In the genomic region with DNA sequence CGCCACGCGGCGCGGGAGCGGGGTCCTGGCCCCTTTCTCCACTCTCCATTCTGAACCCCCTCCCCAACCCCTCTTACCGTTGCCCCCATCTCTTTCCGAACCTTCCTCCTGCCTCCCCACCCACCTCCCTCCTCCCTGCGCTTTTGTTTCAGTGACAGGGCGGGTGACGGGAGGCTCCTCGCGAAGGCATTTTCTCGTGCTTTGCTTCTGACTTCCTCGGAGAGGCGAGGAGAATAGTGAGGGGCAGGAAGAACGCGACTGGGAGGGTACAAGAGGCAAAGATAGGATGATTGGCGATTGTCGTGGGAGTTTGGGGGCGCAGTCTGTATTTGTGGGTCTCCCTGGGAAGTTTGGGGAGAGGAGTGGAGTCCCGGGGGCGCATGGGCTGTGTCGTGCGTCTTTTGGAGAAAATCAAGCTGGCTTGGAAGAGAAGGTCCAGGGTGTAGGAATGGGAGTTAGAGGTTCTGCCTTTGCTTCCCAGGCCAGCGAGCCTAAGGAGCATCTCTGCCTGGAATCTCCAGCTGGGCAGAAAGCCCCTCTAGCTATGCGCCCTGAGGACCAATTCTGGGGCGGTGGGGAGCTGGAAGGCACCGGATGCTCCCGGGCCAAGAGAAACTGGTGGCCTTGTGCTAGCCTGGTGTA, we compare ENCODE assay signal across 8 mouse cellular contexts. TPM values are rescaled to one million over a fixed set of nuclear protein-coding genes. Genes with fewer than 3 reads are reported as not detected.
DNase-seq lines count a peak whose midpoint lies in the region; ATAC-seq and TF ChIP-seq lines count a peak whose summit lies in the region.

No protein-coding gene starts in this region.

- peak; percentile 22 to 41 for DNase-seq in left cerebral cortex, adult 2 months (ENCODE audit: extremely low spot score in 1 of 2, low spot score in 2 of 2)
- DNase-seq in left cerebral cortex, adult 9 months (ENCODE audit: low spot score in 2 of 2) = no peak
- peak; percentile 42 for DNase-seq in ZHBTc4 (ENCODE audit: low read depth, low spot score)
- peak; percentile 16 for DNase-seq in embryonic facial prominence, embryonic 11.5 days (ENCODE audit: low spot score)
- DNase-seq in heart, postnatal 4 days = peak; percentile 13
- peak; percentile 40 for DNase-seq in right cerebral cortex, adult 18-20 months
- no peak for DNase-seq in layer of hippocampus, postnatal 14 days (ENCODE audit: low spot score in 2 of 2)

- H3K9me3 ChIP-seq in embryonic facial prominence, embryonic 11.5 days (replicated peaks; ENCODE audit: control insufficient read depth, low read length) = no peaks in the 10 kb centered on the region
- no peaks in the 10 kb centered on the region for H3K9me3 ChIP-seq in liver, embryonic 15.5 days (replicated peaks)

- H3K36me3 ChIP-seq in embryonic facial prominence, embryonic 11.5 days (replicated peaks; ENCODE audit: control insufficient read depth, insufficient read depth, low read depth, low read length) = no peaks in the 10 kb centered on the region
- H3K36me3 ChIP-seq in liver, embryonic 15.5 days (replicated peaks) = no peaks in the 10 kb centered on the region

- WGBS in embryonic facial prominence, embryonic 11.5 days = under 1% methylated on average over 28 of the region's 30 CpGs
- WGBS in liver, embryonic 15.5 days (ENCODE audit: insufficient replicate concordance) = 2% methylated on average over 30 of the region's 30 CpGs

- intact Hi-C loops in left cerebral cortex, adult 2 months (cut with DNase I) = loop anchor here (5.0 to 10.0 kb wide), 5 partner anchors 60 to 210 kb away; no protein-coding TSS in a partner anchor

- H3K9ac ChIP-seq in embryonic facial prominence, embryonic 11.5 days (replicated peaks; ENCODE audit: low read length) = peak overlapping the region; percentile 86
- H3K9ac ChIP-seq in liver, embryonic 15.5 days = no peak overlapping the region

- peak overlapping the region; percentile 85 for H3K27ac ChIP-seq in left cerebral cortex, adult 2 months
- no peak overlapping the region for H3K27ac ChIP-seq in embryonic facial prominence, embryonic 11.5 days (replicated peaks; ENCODE audit: low read depth, low read length)
- no peak overlapping the region for H3K27ac ChIP-seq in liver, embryonic 15.5 days (replicated peaks)

- peak overlapping the region; percentile 97 for H3K4me2 ChIP-seq in embryonic facial prominence, embryonic 11.5 days (ENCODE audit: low read depth, low read length)
- H3K4me2 ChIP-seq in liver, embryonic 15.5 days = peak overlapping the region; percentile 76

- H3K4me3 ChIP-seq in left cerebral cortex, adult 2 months = peak overlapping the region; percentile 73
- H3K4me3 ChIP-seq in embryonic facial prominence, embryonic 11.5 days (ENCODE audit: low read depth, low read length) = peak overlapping the region; percentile 81
- peak overlapping the region; percentile 62 for H3K4me3 ChIP-seq in liver, embryonic 15.5 days (replicated peaks)

- ATAC-seq in embryonic facial prominence, embryonic 11.5 days (replicated peaks; ENCODE audit: insufficient number of reproducible peaks, low FRiP score, low TSS enrichment, low read depth) = no peak
- no peak for ATAC-seq in liver, embryonic 15.5 days (ENCODE audit: insufficient read depth)

- H3K4me1 ChIP-seq in embryonic facial prominence, embryonic 11.5 days (ENCODE audit: control insufficient read depth, insufficient read depth, low read length) = peaks cover 4% of the 10 kb centered on the region; the same call in 1 of the 2 replicates
- peaks cover 3% of the 10 kb centered on the region; the same call in 1 of the 2 replicates for H3K4me1 ChIP-seq in liver, embryonic 15.5 days (replicated peaks)

- TF ChIP-seq CTCF in left cerebral cortex, adult 2 months (IDR thresholded peaks at IDR 0.05) = no peak

- peaks cover 13% of the 10 kb centered on the region for H3K27me3 ChIP-seq in embryonic facial prominence, embryonic 11.5 days (ENCODE audit: control insufficient read depth, insufficient read depth, low read length)
- H3K27me3 ChIP-seq in liver, embryonic 15.5 days = peaks cover 54% of the 10 kb centered on the region

RNA-seq across cellular contexts. Expression of gene Fam78b, which starts 0.7 kb away (rescaled TPM):
- 10 to 100 TPM; 31.7 to 33.2 TPM for total RNA-seq in left cerebral cortex, adult 2 months (2021)
- 3.8 and 4.5 TPM in 2 replicates for polyA plus RNA-seq in embryonic facial prominence, embryonic 11.5 days (2014; fragmentation: Nextera tagmentation; extraction: Ambion mirVana)
- 1 to 10 TPM; 5.8 to 5.9 TPM for total RNA-seq in heart, postnatal 4 days (2021)
- polyA plus RNA-seq in liver, embryonic 15.5 days (2015; fragmentation: Nextera tagmentation; extraction: Ambion mirVana) = 0.06 and 0.08 TPM in 2 replicates
- 10 to 100 TPM; 29.4 to 30.8 TPM for total RNA-seq in layer of hippocampus, postnatal 14 days (2021)

Comparison
In these comparisons a context has a peak if more than half of its experiments do, and no peak if none do; other contexts are left out.
1. DNase-seq: peak in left cerebral cortex, adult 2 months (2 of 2), ZHBTc4 (single experiment), embryonic facial prominence, embryonic 11.5 days (single experiment), heart, postnatal 4 days (single experiment) and right cerebral cortex, adult 18-20 months (single experiment); none in left cerebral cortex, adult 9 months (0 of 2) and layer of hippocampus, postnatal 14 days (0 of 2).
2. RNA of gene Fam78b, which starts 0.7 kb away (total RNA-seq): 31.7 to 33.2 TPM in left cerebral cortex, adult 2 months and 29.4 to 30.8 TPM in layer of hippocampus, postnatal 14 days; 5.8 to 5.9 TPM in heart, postnatal 4 days; every median in the first group is over 4 times any median in the second.
3. Peak in every context shown above with its lines, with median percentiles within 50 percentile points of each other: H3K4me3 ChIP-seq.